Mouse (Mus musculus) large intestine, adult 2 months (tissue): ENCODE measurements around the gene Emx2. TPM values are rescaled to one million over a fixed set of nuclear protein-coding genes. Genes with fewer than 3 reads are reported as not detected.
A peak's percentile ranks its signal among the peaks of the same experiment; 100 is the strongest.

ENCODE experiments used
- DNase-seq: peaks from one replicate; pipeline ENCODE4 v3.0.0-alpha.2; 2012; ENCODE audit warnings: low read depth, low spot score
- WGBS: fragments of 180-500 bp; shearing (Covaris S2); methylation state at CpG from one replicate; pipeline ENCODE4 v1.1.7; 2018; 5-methylcytosine and 5-hydroxymethylcytosine counted together
- polyA plus RNA-seq: library from polyadenylated mRNA; depleted of rRNA; stranded (reverse); fragments of >200 nt; gene quantifications from 2 replicates; pipeline ENCODE4 v1.2.3, GENCODE M21; 2012; rRNA removed

Gene Emx2
- not detected in 2 replicates for polyA plus RNA-seq

DNA sequence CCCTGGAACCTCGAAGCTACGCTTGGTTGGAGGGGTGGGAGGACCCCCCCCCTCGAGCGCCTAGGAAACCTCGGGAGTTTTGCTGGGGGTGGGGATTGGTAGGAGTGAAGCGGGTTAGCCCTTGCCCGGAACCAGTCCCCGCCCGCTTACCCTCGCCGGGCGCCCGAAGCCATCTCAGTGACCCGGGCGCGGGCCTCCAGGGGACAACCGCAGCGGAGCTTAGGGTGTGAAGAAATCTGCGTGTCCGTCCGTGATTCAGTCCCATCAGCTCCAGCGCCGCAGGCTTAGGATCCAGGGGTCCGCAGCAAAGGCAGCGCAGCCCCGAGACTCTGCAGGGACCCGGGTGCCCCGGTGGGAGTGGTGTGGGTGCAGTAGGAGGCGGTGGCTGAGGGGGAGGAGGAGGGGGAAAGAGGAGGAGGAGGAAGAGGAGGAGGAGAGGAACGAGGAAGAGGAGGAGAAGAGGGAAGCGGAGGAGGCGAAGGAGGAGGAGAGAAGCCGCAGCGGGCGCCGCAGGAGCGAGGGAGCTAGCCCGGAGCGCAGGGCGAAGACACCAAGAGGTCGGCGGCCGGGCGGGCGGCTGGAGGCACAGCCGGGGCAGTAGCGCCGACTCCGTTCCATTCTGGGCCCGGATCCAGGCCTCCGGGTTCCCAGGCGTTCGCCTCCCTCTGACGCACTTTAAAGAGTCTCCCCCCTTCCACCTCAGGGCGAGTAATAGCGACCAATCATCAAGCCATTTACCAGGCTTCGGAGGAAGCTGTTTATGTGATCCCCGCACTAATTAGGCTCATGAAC lies at the start of gene Emx2:
Emx2 (plus strand) TSS at position 422 of the 792 bp plus-strand sequence.
- DNase-seq: no peak
- WGBS: 3% methylated on average over 58 of the region's 58 CpGs

GRCm38 (mm10) chr19:59414128-59414527 lies 44.0 kb upstream of the Emx2 start:
- no peak for DNase-seq
- 51% methylated on average over 5 of the region's 5 CpGs for WGBS

- peak; percentile 50 for DNase-seq
- WGBS: 2% methylated on average over 15 of the region's 15 CpGs
Observed at GRCm38 (mm10) chr19:59418024-59418423, 40.1 kb upstream of the Emx2 start.

- no peak for DNase-seq
- WGBS: 40% methylated on average over 6 of the region's 6 CpGs
Observed at GRCm38 (mm10) chr19:59418671-59419070, 39.5 kb upstream of the Emx2 start.

DNA sequence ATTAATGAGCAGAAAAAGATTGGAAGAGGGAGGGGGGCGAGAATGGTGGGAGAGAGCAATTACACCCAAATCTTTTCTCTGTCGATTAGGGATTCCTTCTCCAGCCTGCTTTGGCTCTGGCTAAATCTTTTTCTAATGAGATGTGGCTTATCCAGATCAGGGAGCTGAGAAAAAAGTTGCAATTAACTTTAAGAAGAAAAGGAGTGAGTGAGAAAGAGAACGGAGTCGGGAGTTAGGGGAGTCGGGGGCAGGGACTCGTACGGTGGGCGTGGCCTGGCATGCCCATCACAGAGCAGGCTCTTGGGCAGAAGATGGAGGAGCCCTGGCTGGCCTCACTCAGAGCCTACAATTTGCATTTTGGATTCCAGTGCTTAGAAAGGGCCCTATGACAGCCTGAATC lies 35.8 kb upstream of the Emx2 start:
- no peak for DNase-seq
- 30% methylated on average over 8 of the region's 8 CpGs for WGBS

GRCm38 (mm10) chr19:59423685-59424084 lies 34.5 kb upstream of the Emx2 start:
- no peak for DNase-seq
- WGBS: 28% methylated on average over 6 of the region's 6 CpGs

DNA sequence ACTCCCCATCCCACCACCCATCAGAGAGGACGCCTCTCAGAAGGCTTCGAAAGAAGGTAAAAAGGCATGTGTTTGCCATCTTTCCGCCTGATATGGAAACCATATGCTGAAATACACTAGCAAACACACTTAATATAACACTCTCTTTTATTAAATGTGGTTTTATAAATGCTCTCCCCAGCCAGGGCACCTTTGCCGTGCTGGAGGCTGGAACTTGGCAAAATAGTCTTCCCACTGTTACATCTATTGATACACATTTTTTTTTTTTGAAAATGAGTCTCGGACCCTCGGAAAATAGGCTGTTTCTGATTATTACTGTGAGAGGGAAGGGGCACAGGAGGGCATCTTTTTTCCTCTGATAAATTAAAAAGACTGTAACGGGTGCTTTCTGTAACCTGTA lies 33.2 kb upstream of the Emx2 start:
- WGBS: 85% methylated on average over 7 of the region's 7 CpGs
- no peak for DNase-seq

- no peak for DNase-seq
Observed at GRCm38 (mm10) chr19:59432286-59432685, 25.9 kb upstream of the Emx2 start.

DNA sequence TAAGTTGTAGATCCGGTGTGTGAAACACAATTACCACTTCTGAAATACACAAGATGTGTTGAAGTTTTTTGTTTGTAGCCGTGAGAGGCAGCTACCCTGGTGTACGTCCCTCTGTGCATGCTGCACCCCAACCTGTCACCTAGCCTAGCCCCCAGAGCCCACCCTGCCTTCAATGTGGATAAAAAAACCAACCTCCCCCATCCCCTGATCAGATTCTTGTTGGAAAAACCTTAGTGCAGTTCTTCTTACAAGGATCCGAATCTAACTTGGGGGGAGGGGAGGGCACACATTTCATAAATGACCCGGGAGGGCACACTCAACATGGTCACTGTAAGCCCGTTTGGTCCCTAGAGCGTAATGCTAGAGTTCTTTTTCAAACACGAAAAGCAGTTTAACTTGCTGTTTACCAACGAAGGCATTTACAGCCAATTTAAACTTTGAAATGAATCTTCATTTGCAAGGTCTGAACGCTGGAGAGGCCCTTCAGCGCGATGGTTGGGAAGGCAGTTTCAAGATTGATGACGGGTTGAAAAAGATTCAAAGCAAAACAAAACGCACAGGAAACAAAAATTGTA lies 7.5 kb upstream of the Emx2 start:
- no peak for DNase-seq
- WGBS: 7% methylated on average over 14 of the region's 14 CpGs

More at GRCm38 (mm10) chr19:59432286-59432685, 25.9 kb upstream of the Emx2 start:
- 50% methylated on average over 6 of the region's 6 CpGs for WGBS

GRCm38 (mm10) chr19:59451441-59451951 lies 6.7 kb upstream of the Emx2 start:
- DNase-seq: no peak
- 2% methylated on average over 31 of the region's 31 CpGs for WGBS

DNA sequence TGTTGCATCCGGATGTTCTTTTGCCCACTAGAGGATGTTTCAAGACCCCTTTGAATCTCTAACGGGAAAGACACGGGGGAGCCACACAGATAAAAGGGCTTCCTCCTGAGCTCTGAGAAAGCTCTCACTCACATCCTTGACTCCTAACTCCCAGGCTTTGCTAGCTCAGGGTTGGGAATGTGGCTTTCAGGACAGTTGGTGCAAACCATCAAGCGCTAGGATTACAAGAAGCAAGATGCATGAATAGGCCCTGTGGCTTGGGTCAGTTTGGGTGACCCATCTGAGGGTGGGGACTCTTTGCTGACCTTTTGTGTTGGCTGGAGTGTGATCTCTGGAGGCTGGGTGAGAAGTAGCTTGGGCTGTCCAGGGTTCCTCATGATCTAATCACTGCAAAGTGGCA lies 5.9 kb upstream of the Emx2 start:
- WGBS: 5% methylated on average over 4 of the region's 4 CpGs
- DNase-seq: no peak

GRCm38 (mm10) chr19:59453591-59453990 lies 4.6 kb upstream of the Emx2 start:
- 16% methylated on average over 13 of the region's 13 CpGs for WGBS
- DNase-seq: no peak

DNA sequence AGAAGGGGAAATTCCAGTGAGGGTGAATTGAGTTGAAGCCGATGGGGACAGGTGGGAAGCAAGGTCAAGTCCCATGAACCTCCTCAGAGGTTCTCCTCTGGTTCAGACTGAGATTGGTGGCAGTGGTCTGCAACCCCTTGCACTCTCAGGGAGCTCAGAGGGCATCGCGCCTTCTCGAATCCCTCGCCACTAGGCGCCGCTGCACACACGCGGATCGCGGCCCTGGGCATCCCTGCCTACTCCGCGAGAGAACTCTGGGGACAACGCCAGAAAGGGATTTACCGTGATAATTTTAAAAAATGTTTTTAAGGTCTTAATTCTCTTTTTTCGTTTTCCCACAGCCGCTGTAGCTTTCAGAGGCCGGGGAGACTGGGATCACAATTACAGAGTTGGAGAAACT lies 4.0 kb upstream of the Emx2 start:
- DNase-seq: no peak
- under 1% methylated on average over 18 of the region's 18 CpGs for WGBS

- DNase-seq: no peak
- 4% methylated on average over 7 of the region's 7 CpGs for WGBS
Observed at GRCm38 (mm10) chr19:59455671-59456070, 2.5 kb upstream of the Emx2 start.

DNA sequence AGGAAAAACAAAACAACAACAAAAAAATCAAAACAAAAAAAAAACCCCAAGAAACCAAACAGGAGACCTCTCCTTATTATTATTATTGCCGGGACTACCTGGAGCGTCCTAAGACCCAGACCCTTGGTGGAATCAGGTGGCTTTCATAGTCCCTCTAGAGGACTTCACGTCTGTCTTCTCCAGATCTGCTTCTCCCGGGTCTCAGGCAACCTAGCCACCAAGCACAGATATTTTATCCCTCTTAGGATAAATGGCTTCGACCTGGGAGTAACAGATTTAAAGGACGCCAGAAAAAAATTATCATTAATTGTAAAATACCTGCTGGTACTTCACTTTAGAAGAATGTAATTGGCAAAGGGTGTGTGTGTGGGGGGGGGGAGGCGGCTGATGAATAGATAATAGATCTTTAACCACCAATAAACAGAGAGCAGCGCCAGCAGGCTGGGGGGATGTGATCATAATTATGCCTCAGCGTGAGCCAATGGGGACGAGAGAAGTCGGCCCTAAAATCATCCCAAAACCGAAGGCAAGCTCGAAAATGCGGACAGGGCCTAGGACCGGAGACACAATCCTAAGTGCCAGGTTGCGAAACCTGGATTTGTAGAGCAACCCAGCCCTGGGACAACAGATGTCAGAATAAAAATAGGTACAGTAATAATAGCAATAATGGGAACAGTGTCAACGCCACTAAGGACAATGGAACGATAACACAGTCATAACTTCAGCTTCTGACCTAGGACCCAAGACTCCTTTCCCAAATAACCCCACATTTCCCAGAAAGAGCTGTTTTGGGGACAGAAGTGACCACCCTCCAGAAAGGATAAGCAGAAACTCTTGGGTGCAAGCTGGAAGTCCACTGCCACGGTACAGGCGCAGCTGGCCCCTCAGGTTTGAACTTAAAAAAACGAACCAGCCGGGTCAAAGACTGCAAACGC lies 894 bp upstream of the Emx2 start:
- DNase-seq: no peak
- WGBS: 6% methylated on average over 23 of the region's 23 CpGs

GRCm38 (mm10) chr19:59458743-59459135 lies 567 bp downstream of the Emx2 start:
- WGBS: 1% methylated on average over 15 of the region's 15 CpGs
- no peak for DNase-seq

DNA sequence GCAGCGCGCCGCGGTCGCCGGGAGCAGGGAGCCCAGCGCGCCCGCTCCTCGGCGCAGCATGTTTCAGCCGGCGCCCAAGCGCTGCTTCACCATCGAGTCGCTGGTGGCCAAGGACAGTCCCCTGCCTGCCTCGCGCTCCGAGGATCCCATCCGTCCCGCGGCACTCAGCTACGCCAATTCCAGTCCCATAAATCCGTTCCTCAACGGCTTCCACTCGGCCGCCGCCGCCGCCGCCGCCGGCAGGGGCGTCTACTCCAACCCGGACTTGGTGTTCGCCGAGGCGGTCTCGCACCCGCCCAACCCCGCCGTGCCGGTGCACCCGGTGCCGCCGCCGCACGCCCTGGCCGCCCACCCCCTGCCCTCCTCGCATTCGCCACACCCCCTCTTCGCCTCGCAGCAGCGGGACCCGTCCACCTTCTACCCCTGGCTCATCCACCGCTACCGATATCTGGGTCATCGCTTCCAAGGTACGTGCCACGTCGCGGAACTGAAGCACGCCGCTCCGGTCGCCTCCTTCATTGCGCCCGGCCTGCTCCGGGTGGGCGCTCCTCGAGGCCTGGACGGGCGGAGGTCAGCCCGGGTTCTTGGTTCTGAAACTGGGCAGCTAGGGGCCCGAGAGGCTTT lies 1.1 kb downstream of the Emx2 start:
- 2% methylated on average over 71 of the region's 75 CpGs for WGBS

GRCm38 (mm10) chr19:59459811-59460241 lies 1.7 kb downstream of the Emx2 start:
- 2% methylated on average over 19 of the region's 19 CpGs for WGBS
- DNase-seq: no peak

More for the DNA sequence above, 1.1 kb downstream of the Emx2 start:
- no peak for DNase-seq

GRCm38 (mm10) chr19:59460328-59461115 lies 2.4 kb downstream of the Emx2 start:
- no peak for DNase-seq
- 6% methylated on average over 34 of the region's 34 CpGs for WGBS
